Mouse (Mus musculus) cortical plate, adult 2 months (tissue): ENCODE measurements at regions not wholly inside any gene's neighbourhood (a gene's known extent, or its start where the extent isn't known, plus 50 kb on each side); places are given as distances from the start of the nearest gene placed in this dataset.

ENCODE experiments used
- H3K27ac ChIP-seq: fragments of 200-500 bp; 2 replicates; pipeline ENCODE4 v1.5.1; 2012; ENCODE audit warnings: low read length, control low read depth, inconsistent platforms; ENCODE audit not compliant: insufficient read depth
- H3K4me1 ChIP-seq: fragments of 200-500 bp; 2 replicates; pipeline ENCODE4 v1.6.1; 2011; ENCODE audit warnings: low read length; ENCODE audit not compliant: control insufficient read depth, insufficient read depth
- H3K4me3 ChIP-seq: fragments of 200-500 bp; 2 replicates; pipeline ENCODE4 v1.5.1; 2011; ENCODE audit warnings: mild to moderate bottlenecking, low read length, control low read depth; ENCODE audit not compliant: insufficient read depth
- CTCF ChIP-seq: fragments of 200-500 bp; IDR thresholded peaks from 2 replicates; pipeline ENCODE4 v1.5.1; 2011; ENCODE audit warnings: mild to moderate bottlenecking, control low read depth, low read length; ENCODE audit not compliant: insufficient read depth; ENCODE audit errors: extremely low read depth
- POLR2A ChIP-seq: fragments of 200-500 bp; IDR thresholded peaks from 2 replicates; pipeline ENCODE4 v1.6.1; 2011; ENCODE audit warnings: mild to moderate bottlenecking, low read length, control low read depth; ENCODE audit not compliant: insufficient read depth; ENCODE audit errors: extremely low read depth

GRCm38 (mm10) chr2:149602581-149602980 lies 197.7 kb downstream of the Cst10 start:
- Histone ChIP-seq H3K4me3 (no peak overlapping the region), H3K27ac (no peak overlapping the region), H3K4me1 (no peaks in the 10 kb centered on the region)
- TF ChIP-seq POLR2A (no peak), CTCF (no peak)

- Histone ChIP-seq H3K27ac (no peak overlapping the region), H3K4me3 (no peak overlapping the region), H3K4me1 (no peaks in the 10 kb centered on the region; the same call in 1 of the 2 replicates)
- no peak for TF ChIP-seq POLR2A
- no peak for TF ChIP-seq CTCF
These were observed 208.5 kb downstream of the Cst10 start for GRCm38 (mm10) chr2:149613381-149613780.

GRCm38 (mm10) chr2:149614078-149614939 lies 209.5 kb downstream of the Cst10 start:
- H3K27ac ChIP-seq, result no peak overlapping the region
- no peak overlapping the region for H3K4me3 ChIP-seq
- TF ChIP-seq CTCF (no peak), POLR2A (no peak)
- H3K4me1 ChIP-seq, result no peaks in the 10 kb centered on the region; the same call in 1 of the 2 replicates

- Histone ChIP-seq H3K4me1 (no peaks in the 10 kb centered on the region), H3K27ac (no peak overlapping the region), H3K4me3 (no peak overlapping the region)
- TF ChIP-seq CTCF (no peak), POLR2A (no peak)
These were observed 203.4 kb upstream of the Syndig1 start for GRCm38 (mm10) chr2:149625626-149626025.

- TF ChIP-seq POLR2A (no peak), CTCF (no peak)
- H3K4me3 ChIP-seq, result no peak overlapping the region
- H3K4me1 ChIP-seq, result no peaks in the 10 kb centered on the region
- H3K27ac ChIP-seq, result no peak overlapping the region
These were observed 187.8 kb upstream of the Syndig1 start for GRCm38 (mm10) chr2:149641207-149641606.

GRCm38 (mm10) chr2:149651829-149652228 lies 177.2 kb upstream of the Syndig1 start:
- H3K4me3 ChIP-seq, result no peak overlapping the region
- TF ChIP-seq CTCF, result no peak
- TF ChIP-seq POLR2A, result no peak
- H3K27ac ChIP-seq, result no peak overlapping the region
- no peaks in the 10 kb centered on the region for H3K4me1 ChIP-seq

- no peak overlapping the region for H3K27ac ChIP-seq
- TF ChIP-seq CTCF (no peak), POLR2A (no peak)
- H3K4me3 ChIP-seq, result no peak overlapping the region
- no peaks in the 10 kb centered on the region for H3K4me1 ChIP-seq
These were observed 167.9 kb upstream of the Syndig1 start for GRCm38 (mm10) chr2:149661086-149661485.

- Histone ChIP-seq H3K4me1 (peaks cover 2% of the 10 kb centered on the region; the same call in 1 of the 2 replicates), H3K4me3 (no peak overlapping the region), H3K27ac (no peak overlapping the region)
- TF ChIP-seq POLR2A (no peak), CTCF (no peak)
These were observed 164.6 kb upstream of the Syndig1 start for GRCm38 (mm10) chr2:149664377-149664776.

- no peak overlapping the region for H3K4me3 ChIP-seq
- H3K27ac ChIP-seq, result no peak overlapping the region
- H3K4me1 ChIP-seq, result peaks cover 2% of the 10 kb centered on the region; the same call in 1 of the 2 replicates
- no peak for TF ChIP-seq POLR2A
- TF ChIP-seq CTCF, result no peak
These were observed 162.6 kb upstream of the Syndig1 start for GRCm38 (mm10) chr2:149666412-149666811.

GRCm38 (mm10) chr2:149671870-149672269 lies 157.1 kb upstream of the Syndig1 start:
- Histone ChIP-seq H3K27ac (no peak overlapping the region), H3K4me3 (no peak overlapping the region), H3K4me1 (no peaks in the 10 kb centered on the region)
- TF ChIP-seq CTCF (no peak), POLR2A (no peak)
